Mouse (Mus musculus) urinary bladder, adult 2 months (tissue): Measurements from ENCODE around the gene Setd1b. TPM values are rescaled to one million over a fixed set of nuclear protein-coding genes. Genes with fewer than 3 reads are reported as not detected.

Experiments
- DNase-seq: peaks from one replicate; pipeline ENCODE4 v3.0.0; 2022; ENCODE audit warnings: low spot score
- polyA plus RNA-seq: library from polyadenylated mRNA; depleted of rRNA; stranded (reverse); fragments of >200 nt; gene quantifications from 2 replicates; pipeline ENCODE4 v1.2.3, GENCODE M21; 2012

Gene Setd1b
- polyA plus RNA-seq, 1 experiment, result 3.1 TPM

DNA sequence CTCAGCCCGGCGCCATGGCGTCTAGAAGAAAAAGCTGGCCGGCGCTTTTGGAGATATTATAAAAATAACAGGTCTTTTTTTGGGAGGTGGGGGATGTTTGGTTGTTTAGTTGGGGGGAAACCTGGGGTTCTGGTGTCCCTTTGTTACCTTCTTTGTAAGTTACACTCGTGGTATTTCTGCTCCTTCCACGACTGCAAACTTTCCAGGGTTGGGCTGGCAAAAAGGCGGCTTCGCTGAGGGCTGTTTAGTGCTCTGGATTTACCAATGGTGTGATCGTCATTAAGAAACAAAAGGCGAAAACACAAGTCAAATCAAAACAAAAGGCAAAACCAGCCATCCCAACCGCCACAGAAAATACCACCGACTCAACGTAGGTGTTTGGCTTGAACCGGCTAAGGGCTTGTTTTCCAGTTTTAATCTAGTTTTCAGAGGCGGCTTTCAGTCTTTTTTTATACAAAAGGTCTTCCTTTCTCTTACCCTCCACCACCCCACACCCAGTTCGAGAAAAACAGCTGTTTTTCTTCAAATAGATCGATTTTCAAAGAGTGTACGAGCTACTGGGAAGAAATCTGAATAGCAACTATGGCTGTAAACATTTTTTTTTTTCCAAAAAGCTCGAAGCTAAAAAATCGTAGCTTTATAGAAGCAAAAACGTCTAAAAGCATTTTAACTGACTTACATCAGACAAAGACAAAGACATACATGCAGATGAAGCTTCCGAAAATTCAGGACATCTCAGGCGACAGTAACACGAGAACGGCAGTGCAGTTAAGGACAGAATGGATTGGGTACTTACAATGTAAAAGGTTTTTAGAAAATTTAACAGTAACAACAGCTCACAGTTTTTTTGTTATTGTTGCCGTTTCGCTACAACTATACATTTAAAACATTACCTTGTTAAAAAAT, 2.0 kb upstream of the Setd1b start:
- no peak for DNase-seq

DNA sequence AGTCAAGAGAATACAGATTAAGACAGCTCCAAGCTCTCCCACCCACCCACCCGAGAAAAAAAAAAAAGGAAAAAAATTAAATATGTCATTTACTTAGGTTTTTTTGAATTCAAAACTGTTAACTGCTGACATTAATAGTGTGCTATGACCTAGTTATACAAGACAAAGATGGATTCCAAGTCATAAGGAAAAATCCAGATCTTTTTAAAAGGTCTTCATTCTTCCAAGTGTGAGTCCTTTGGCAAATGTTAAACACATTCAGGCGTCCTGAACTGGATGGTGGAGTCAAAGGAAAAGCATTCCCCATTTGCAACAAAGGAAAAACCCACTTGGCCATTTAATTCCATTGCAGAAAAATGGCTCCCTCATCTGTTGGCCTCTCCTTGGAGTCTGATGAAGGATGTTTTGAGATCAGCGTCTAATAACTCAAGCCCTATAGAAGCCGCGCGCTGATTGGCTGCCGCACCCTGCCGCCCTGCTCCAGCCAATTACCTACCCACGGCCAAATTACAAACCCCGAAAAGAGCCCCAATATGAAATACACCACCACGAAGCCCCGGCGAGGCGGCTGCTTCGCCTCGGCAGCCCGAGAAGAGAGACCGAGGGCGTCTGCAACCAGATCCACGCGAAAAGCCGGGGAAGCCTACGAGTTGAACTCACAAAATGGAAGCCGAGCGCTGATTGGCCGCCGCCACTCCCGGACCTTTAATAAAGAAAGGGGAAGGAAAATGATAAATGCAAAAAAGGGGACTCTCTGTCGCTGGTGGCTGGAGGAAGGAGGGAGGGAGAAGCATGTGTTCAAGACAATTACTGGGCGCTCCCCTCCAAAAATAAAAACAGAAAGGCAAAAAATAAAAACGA, 1.1 kb upstream of the Setd1b start:
- DNase-seq, result peak; percentile 95

DNA sequence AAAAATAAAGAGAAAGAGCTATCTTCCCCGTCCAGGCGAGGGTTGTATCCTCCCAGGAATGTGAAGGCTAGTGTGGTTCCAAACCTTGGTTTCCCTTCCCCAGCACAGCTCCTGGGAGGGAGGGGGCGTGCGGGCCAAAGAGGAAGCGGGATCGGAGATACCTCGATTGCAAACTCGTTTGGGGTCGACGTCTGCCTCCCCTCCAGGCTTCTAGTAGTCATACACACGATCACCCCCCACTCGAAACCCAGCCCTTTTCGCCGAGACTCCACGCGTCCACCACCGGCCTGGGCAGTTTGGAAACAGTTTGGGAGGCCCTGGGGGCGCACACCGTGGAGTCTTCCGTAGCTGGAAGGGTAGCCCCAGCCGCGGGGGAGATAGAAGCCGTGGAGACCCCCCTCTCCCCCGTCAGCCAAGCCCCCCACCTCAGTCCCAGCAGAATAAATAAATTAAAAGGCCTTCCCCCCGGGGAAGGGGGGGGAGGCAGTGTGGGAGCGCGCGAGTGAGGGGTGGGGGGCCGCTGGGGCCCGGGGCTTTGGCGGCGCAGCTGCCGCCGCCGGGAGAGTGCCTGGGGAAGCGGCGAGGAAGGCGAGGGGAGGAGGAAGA, 335 bp upstream of the Setd1b start:
- DNase-seq, result no peak

- DNase-seq, result no peak
Measured at GRCm38 (mm10) chr5:123143251-123143970, 1.4 kb downstream of the Setd1b start.

DNA sequence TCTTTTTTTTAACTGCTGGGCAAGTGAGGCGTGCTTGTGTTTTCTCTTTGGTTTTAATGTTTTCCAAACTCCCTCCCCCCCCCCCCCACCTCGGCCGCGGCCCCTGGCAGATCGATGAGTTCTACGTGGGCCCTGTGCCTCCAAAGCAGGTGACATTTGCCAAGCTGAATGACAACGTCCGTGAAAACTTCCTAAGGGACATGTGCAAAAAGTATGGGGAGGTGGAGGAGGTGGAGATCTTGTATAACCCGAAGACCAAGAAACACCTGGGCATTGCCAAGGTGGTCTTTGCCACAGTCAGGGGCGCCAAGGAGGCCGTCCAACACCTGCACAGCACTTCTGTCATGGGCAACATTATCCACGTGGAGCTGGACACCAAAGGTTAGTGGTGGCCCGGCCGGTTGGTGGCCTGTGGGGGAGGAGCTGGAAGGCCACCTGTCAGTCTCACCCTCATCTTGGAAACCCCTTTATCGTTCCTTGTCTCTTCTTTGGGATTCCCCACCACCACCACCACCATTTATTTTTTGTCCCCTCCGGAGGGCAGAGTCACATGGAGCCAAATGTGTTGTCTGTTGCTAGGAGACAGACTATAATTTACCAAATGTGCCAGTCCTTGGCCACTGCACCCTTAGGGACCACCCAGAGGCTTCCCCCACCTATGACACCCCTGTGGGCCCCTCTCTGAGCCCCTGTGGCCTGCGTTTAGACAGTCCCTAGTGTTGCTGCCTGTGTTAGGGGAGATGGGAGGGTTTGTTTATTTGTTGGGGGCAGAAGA, 2.2 kb downstream of the Setd1b start:
- DNase-seq, result peak; percentile 23

DNA sequence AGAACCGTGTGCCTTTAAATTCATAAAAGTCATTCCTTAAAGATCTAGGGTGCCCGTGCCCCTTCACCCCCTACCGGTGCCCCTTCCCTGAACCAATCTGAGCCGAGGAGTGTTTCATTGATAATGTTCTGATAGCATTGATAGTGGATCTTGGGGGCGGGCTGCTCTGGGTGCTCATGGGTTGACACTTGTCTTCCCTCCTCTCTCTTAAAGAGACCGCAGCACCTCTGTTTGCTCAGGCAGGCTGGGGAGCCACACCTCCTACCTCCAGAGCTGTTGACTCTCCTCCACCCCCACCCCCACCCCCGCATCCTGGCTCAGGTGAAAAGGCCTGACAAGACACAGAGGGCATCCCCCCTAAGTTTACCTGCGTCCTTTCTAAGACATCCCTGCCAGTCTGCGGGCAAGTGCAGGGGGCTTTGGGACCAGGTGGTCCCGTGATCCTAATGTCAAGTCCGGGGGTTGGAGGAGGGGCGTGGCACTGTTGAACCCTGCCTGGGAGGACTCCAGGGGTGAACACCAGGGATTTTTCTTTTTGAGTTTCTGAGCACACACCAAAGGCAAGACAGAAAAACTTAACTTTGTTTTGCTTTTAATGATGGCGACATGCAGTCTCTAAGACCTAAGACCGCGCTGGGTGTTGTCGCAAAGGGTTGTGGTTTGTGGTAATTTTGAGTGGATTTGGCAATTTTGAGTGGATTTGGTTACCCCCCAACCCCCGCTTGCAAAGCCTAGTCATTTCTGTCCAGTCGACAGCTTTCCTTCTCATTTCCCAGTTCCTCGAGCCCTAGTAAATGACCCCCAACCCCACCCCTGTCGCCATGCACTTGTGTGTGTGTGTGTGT, 3.0 kb downstream of the Setd1b start:
- peak; percentile 20 for DNase-seq

DNA sequence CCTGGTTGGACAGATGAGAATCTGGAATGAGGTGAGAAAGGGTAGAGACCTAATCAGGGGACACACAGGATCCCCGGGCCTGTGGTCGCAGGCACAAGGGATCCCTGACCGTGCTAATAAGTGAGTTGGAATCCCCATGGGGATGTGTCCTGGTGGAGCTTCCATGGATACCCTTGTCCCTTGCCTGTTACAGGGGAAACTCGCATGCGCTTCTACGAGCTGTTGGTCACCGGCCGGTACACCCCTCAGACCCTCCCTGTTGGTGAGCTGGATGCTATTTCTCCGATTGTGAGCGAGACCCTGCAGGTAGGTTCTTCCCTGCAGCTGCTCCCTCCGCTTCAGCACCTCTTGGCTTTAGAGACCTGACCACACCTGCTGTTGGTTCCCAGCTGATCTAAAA, 4.4 kb downstream of the Setd1b start:
- peak; percentile 18 for DNase-seq

GRCm38 (mm10) chr5:123147569-123147968, 5.6 kb downstream of the Setd1b start:
- DNase-seq, result peak; percentile 19

- DNase-seq, result peak; percentile 23
Measured at GRCm38 (mm10) chr5:123148073-123148722, 6.2 kb downstream of the Setd1b start.

GRCm38 (mm10) chr5:123149451-123150400, 7.7 kb downstream of the Setd1b start:
- peak; percentile 87 for DNase-seq

- peak; percentile 21 for DNase-seq
Measured at GRCm38 (mm10) chr5:123150641-123151040, 8.6 kb downstream of the Setd1b start.

GRCm38 (mm10) chr5:123151077-123151476, 9.1 kb downstream of the Setd1b start:
- DNase-seq, result no peak

DNA sequence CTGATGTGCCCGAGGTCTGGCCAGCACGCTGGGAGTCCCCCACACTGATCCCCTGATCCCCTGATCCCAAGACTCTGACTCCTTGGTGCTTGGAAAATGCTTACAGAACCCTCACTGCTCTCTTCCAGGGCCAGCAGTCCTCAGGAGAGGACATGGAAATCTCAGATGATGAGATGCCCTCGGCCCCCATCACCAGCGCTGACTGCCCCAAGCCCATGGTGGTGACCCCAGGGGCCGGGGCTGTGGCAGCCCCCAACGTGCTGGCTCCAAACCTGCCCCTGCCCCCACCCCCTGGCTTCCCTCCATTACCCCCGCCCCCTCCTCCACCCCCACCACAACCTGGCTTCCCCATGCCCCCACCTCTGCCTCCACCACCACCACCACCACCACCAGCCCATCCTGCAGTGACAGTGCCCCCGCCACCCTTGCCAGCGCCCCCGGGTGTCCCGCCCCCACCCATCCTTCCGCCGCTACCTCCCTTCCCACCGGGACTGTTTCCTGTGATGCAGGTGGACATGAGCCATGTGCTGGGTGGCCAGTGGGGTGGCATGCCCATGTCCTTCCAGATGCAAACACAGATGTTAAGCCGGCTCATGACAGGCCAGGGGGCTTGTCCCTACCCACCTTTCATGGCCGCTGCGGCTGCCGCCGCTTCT, 9.8 kb downstream of the Setd1b start:
- no peak for DNase-seq

DNA sequence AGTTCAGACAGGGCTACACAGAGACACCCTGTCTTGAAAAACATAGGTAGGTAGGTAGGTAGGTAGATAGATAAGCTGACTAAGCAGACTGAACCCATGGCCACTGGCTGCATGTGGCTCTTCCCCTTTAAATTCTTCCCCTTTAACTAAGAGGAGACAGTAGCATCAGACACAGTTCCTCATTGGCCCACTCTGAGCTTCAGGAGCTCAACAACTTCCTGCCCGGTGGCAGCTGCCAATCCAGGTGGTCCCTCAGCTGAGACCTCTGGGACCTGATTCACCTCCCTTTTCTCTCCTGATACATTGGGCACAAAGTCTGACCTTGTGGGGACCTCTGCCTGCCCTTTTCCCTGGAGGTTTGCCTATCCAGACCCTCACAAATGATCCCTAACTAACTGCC, 10.9 kb downstream of the Setd1b start:
- no peak for DNase-seq

GRCm38 (mm10) chr5:123155425-123155824, 13.4 kb downstream of the Setd1b start:
- no peak for DNase-seq

GRCm38 (mm10) chr5:123156763-123157162, 14.8 kb downstream of the Setd1b start:
- DNase-seq, result no peak

DNA sequence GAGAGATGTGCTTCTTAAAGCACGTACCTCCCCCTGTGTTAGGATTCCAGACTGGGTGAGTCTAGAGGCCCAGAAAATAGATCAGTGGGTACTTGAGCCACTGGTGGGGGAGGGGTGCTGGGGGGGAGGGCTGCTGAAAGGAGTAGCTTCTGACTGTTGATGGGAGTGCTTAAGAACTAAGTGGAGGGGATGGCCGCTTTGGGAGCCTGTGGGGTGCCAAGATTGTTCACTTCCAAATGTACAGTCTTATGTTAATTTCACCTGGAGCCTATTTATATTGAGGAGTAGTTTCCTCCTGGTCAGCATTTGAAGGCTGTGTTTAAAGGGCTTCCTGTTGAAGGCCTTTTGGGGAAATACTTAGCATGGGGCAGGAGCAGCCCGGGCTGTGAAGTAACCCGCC, 16.0 kb downstream of the Setd1b start:
- DNase-seq, result no peak

DNA sequence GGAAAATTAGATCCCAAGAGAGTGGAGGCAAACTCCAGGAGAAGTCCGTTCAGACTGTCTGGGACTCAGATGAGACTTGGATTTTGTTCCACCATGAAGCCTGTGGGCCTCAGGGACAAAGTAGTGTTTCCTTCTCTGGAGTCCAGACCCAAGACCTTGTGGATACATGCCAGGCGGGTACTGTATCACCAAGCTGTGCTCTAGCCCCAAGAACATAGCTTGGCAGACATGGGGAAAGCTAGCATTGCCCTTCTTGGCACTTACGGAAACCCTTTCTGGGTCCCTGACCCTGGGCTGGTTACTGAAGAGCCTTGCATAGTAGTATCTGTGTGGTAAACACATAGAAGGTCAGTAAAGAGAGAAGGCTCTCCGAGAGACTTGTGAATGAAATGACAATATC, 17.5 kb downstream of the Setd1b start:
- DNase-seq, result no peak
